8 mouse cellular contexts compared by ENCODE assay signal in genomic region chr11:117599049-117599787, GRCm38 (mm10). TPM values are rescaled to one million over a fixed set of nuclear protein-coding genes. Genes with fewer than 3 reads are reported as not detected.
A peak's percentile ranks its signal among the peaks of the same experiment; 100 is the strongest.
DNase-seq lines count a peak whose midpoint lies in the region; ATAC-seq and TF ChIP-seq lines count a peak whose summit lies in the region.

No protein-coding gene starts in this region.

- H3K4me1 ChIP-seq in limb, embryonic 14.5 days (ENCODE audit: control insufficient read depth, insufficient read depth, low read length), result peaks cover 22% of the 10 kb centered on the region
- peaks cover 38% of the 10 kb centered on the region for H3K4me1 ChIP-seq in midbrain, postnatal 0 days (ENCODE audit: insufficient read depth, low read length)

- H3K4me3 ChIP-seq in limb, embryonic 14.5 days (replicated peaks; ENCODE audit: low read length), result peak overlapping the region; percentile 33
- peak overlapping the region; percentile 9; the same call in 1 of the 2 replicates for H3K4me3 ChIP-seq in midbrain, postnatal 0 days (ENCODE audit: low read depth, low read length)

- WGBS in limb, embryonic 14.5 days, result 9% methylated on average over 16 of the region's 16 CpGs
- 7% methylated on average over 16 of the region's 16 CpGs for WGBS in midbrain, postnatal 0 days

- peak overlapping the region; percentile 46 for H3K9ac ChIP-seq in limb, embryonic 14.5 days (ENCODE audit: low read depth, low read length, severe bottlenecking)
- no peak overlapping the region; the same call in 1 of the 2 replicates for H3K9ac ChIP-seq in midbrain, postnatal 0 days (replicated peaks; ENCODE audit: low read length, poor library complexity, severe bottlenecking)

- no peak; the same call in 1 of the 2 replicates for TF ChIP-seq CTCF in midbrain, postnatal 0 days (IDR thresholded peaks at IDR 0.05)

- no peaks in the 10 kb centered on the region for H3K36me3 ChIP-seq in limb, embryonic 14.5 days (ENCODE audit: control insufficient read depth, insufficient read depth, low read length)
- H3K36me3 ChIP-seq in midbrain, postnatal 0 days (ENCODE audit: insufficient read depth, low read length), result no peaks in the 10 kb centered on the region

- H3K27me3 ChIP-seq in limb, embryonic 14.5 days (ENCODE audit: control insufficient read depth, insufficient read depth, low read length), result 0 out of 2 replicates have a peak, but pooled peaks cover 3% of the 10 kb centered on the region
- H3K27me3 ChIP-seq in midbrain, postnatal 0 days (ENCODE audit: insufficient read depth, low read length), result no peaks in the 10 kb centered on the region

- peak overlapping the region; percentile 57 for H3K4me2 ChIP-seq in limb, embryonic 14.5 days (replicated peaks; ENCODE audit: low read depth, low read length, severe bottlenecking)
- H3K4me2 ChIP-seq in midbrain, postnatal 0 days (ENCODE audit: low read depth, low read length, poor library complexity, severe bottlenecking), result peak overlapping the region; percentile 24

- ATAC-seq in limb, embryonic 14.5 days (ENCODE audit: low FRiP score, low read depth), result 0 out of 2 replicates have a peak, but pooled peaks have one; percentile 14
- ATAC-seq in midbrain, postnatal 0 days (ENCODE audit: low FRiP score), result no peak

- H3K27ac ChIP-seq in limb, embryonic 14.5 days (replicated peaks; ENCODE audit: low read depth, low read length), result no peak overlapping the region
- peak overlapping the region; percentile 80 for H3K27ac ChIP-seq in midbrain, postnatal 0 days (ENCODE audit: low read depth, low read length)

- H3K9me3 ChIP-seq in limb, embryonic 14.5 days (ENCODE audit: control insufficient read depth, low read length), result no peaks in the 10 kb centered on the region
- H3K9me3 ChIP-seq in midbrain, postnatal 0 days (ENCODE audit: low read length), result no peaks in the 10 kb centered on the region

- DNase-seq in kidney, adult 18-20 months, result peak; percentile 48
- DNase-seq in kidney, adult 9 months, result no peak
- DNase-seq in Muller cell, postnatal 12 days (ENCODE audit: inconsistent ontology term), result peak; percentile 43
- peak; percentile 33 to 46 for DNase-seq in heart, adult 9 months (ENCODE audit: low spot score in 2 of 2)
- peak; percentile 14 for DNase-seq in limb, embryonic 14.5 days (ENCODE audit: low spot score)
- DNase-seq in midbrain, postnatal 0 days (ENCODE audit: low spot score), result no peak
- no peak for DNase-seq in testis, postnatal 10 days (ENCODE audit: low spot score)
- no peak for DNase-seq in gastrocnemius, postnatal 10 days

- no peak for TF ChIP-seq POLR2A in limb, embryonic 14.5 days (IDR thresholded peaks at IDR 0.05; ENCODE audit: borderline replicate concordance, extremely low read depth, insufficient read depth, insufficient read length)

RNA-seq across cellular contexts. Expression of gene Tnrc6c, which starts 54.9 kb away (rescaled TPM):
- 34.7 and 43.7 TPM in 2 replicates for polyA plus RNA-seq in limb, embryonic 14.5 days (2012; rRNA removed)
- polyA plus RNA-seq in limb, embryonic 14.5 days (2014; fragmentation: Nextera tagmentation; extraction: Ambion mirVana), result 18.1 and 21.1 TPM in 2 replicates
- 78.4 and 79.8 TPM in 2 replicates for total RNA-seq in midbrain, postnatal 0 days (2014; rRNA removed)
- polyA plus RNA-seq in midbrain, postnatal 0 days (2015; fragmentation: Nextera tagmentation; extraction: Ambion mirVana), result 22.8 and 26.5 TPM in 2 replicates
- total RNA-seq in gastrocnemius, postnatal 10 days (2021), result 10 to 100 TPM; 20.5 to 25.8 TPM

Comparison
In these comparisons a context has a peak if more than half of its experiments do, and no peak if none do; other contexts are left out.
1. DNase-seq: peak in kidney, adult 18-20 months (single experiment), Muller cell, postnatal 12 days (single experiment), heart, adult 9 months (2 of 2) and limb, embryonic 14.5 days (single experiment); none in kidney, adult 9 months (single experiment), midbrain, postnatal 0 days (single experiment), testis, postnatal 10 days (single experiment) and gastrocnemius, postnatal 10 days (single experiment).